Mouse (Mus musculus): ENCODE measurements around the gene Glipr2.

GRCm38 (mm10) chr4:43974914-43975616, 17.9 kb downstream of the Glipr2 start:
- no peak for TF ChIP-seq POLR2A (IDR thresholded peaks at IDR 0.05; ENCODE audit: extremely low read depth, insufficient read depth, low read length)
- no peak for TF ChIP-seq CTCF (IDR thresholded peaks at IDR 0.05; ENCODE audit: extremely low read depth, insufficient read depth, low read length)

Data from cortical plate, adult 2 months (tissue).